Mouse (Mus musculus): ENCODE results near the gene Asap3. TPM values are rescaled to one million over a fixed set of nuclear protein-coding genes. Genes with fewer than 3 reads are reported as not detected.

The Asap3 gene
- polyA plus RNA-seq, 1 experiment from 2014 or later, result 6.4 TPM

DNA sequence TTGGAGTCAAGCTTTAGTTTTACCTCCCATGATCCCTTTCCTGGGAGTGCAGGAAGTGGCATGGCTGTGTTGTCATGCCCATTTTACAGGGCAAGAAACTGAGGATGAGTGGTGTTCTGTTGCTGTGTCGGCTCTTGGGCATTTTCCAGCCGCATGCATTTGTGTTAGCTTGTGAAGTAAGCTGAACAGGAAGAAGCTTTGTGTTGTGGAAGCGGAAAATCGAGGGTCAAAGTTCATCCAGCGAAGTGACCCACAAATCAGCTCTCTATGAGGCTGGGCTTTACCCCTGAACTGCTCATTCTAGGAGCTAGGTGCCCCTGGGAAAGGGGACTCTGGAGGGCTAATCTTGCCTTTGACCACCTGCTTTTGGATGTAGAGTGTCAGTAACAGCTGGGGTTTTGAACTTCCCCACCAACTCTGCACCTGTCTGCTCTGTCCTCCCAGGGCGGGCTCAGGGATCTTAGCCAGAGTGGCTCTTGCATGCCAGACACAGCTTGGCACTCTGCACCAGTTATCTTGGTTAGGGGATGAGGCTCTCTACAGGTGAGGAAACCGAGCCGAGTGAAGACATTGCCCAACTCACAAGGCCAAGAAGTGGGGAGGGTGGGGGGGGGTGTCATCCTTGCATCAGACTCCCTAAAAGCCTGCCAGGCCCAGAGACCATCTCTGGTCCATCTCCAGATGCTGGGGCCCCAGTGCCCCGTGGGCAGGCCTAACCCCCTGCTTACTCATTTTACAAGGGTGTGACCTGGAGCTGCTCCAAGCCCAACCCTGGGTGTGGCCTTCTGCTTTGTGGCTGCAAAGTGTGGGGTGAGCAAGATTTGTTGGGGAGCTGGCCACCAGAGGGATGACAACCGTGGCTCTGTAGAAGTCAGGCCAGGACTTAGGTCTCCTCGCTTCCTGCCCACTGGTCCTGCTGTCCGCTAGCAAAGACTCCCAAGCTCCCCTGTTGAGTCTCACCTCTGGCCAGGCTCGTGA, 31.7 kb upstream of the Asap3 start:
- H3K4me3 ChIP-seq (replicated peaks), result peak overlapping the region; percentile 82
- no peaks in the 10 kb centered on the region for H3K9me3 ChIP-seq
- H3K36me3 ChIP-seq (replicated peaks), result no peaks in the 10 kb centered on the region
- peaks cover 66% of the 10 kb centered on the region for H3K4me1 ChIP-seq
- 71% methylated on average over 13 of the region's 13 CpGs for WGBS
- no peak for ATAC-seq (ENCODE audit: low FRiP score)
- peak overlapping the region; percentile 75 for H3K9ac ChIP-seq
- no peak overlapping the region; the same call in 1 of the 2 replicates for H3K27ac ChIP-seq
- peak overlapping the region; percentile 99 for H3K4me2 ChIP-seq
- H3K27me3 ChIP-seq, result no peaks in the 10 kb centered on the region

DNA sequence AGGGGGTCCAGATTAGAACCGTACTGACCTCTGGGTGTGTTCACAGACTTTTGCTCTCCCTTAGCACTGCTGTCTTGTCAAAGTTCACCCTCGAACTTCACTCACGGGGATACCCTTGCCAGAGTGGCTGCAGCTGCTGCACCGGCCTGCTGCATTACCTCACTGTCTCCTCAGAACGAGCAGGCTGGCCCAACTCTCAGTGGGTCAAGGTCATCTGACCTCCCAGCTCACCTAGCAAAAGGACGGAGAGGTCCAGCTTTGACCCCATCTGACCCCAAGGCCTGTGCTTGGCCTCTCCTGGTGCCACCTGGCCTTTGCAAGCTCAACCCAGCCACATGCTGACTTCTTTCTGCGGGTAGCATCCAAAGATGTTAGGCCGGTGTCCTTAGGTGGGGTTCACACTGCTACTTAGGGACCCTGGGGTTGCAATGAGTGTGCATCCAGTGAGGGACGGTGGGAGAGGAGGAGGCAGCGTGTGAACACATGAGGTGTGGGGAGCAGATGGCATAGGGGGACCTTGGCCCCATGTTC, 30.1 kb upstream of the Asap3 start:
- Histone ChIP-seq H3K4me3 (replicated peaks) (no peak overlapping the region), H3K4me1 (peaks cover 79% of the 10 kb centered on the region), H3K9me3 (no peaks in the 10 kb centered on the region), H3K27me3 (no peaks in the 10 kb centered on the region), H3K27ac (peak overlapping the region; percentile 75; the same call in 1 of the 2 replicates), H3K4me2 (peak overlapping the region; percentile 10), H3K9ac (peak overlapping the region; percentile 25; the same call in 1 of the 2 replicates), H3K36me3 (replicated peaks) (no peaks in the 10 kb centered on the region)
- WGBS, result 83% methylated on average over 10 of the region's 10 CpGs
- ATAC-seq (ENCODE audit: low FRiP score), result no peak

DNA sequence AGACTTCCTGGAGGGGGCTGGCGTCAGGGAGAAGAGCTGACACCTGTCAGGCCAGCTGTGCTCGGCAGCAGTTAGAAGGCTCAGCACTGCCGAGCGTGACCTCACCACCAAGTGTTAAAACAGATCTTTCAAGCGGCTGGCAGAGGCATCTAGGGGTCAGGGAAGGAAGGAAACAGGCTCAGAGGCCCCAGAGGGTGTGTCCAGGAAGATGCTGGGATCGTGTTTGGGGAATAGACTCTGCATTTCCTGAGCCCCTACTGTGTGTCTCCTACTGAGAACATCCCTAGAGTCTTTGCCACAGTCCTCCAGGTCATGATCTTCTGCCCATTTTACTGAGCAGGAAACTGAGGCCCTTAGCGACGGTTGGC, 28.9 kb upstream of the Asap3 start:
- ATAC-seq (ENCODE audit: low FRiP score), result no peak
- Histone ChIP-seq H3K4me2 (peak overlapping the region; percentile 19), H3K9me3 (no peaks in the 10 kb centered on the region), H3K4me1 (peaks cover 78% of the 10 kb centered on the region), H3K27me3 (no peaks in the 10 kb centered on the region), H3K4me3 (replicated peaks) (no peak overlapping the region), H3K9ac (peak overlapping the region; percentile 5; the same call in 1 of the 2 replicates), H3K36me3 (replicated peaks) (no peaks in the 10 kb centered on the region), H3K27ac (peak overlapping the region; percentile 75)
- whole genome bisulfite sequencing, result 56% methylated on average over 8 of the region's 8 CpGs

DNA sequence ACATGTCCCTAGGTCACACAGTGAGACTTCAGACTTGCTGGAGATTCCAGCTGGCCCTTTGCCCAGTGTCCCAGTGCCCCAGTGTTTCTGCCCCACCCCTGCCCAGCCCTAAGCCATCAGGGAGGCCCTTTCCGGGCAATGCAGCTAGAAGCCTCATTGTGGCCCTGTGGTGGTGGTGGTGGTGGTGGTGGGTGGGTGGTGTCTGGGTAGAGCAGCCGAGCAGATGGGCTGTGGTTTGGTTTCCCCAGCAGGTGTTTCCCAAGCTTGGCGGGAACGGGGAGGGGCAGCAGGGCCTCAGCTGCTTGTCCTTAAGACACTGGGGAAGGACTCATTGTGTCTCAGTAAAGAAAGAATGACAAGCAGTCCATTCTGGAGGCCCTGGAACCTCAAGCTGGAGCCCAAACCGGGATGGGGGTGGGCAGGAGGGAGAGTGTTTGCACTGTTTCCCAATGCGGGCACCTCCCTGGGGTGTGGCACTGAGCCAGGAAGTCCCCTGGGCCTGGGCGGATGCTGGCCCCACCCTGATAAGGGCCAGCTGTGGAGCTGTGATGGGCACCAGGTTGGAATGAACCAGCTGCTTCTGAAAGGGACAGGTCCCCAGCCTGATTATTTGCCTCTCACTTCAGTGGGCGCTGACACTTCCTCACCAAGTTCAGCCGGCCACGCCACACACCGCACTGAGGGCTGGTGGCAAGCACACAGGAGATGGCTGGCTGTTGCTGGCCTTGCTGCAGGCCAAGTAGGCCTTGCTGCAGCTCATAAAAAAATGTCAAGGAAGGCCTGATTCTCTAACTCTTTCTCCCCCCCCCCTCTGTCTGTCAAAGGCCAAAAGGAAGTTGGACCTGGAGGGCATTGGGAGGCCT, 28.3 kb upstream of the Asap3 start:
- 46% methylated on average over 11 of the region's 11 CpGs for WGBS
- peak overlapping the region; percentile 19 for H3K4me2 ChIP-seq
- no peaks in the 10 kb centered on the region for H3K9me3 ChIP-seq
- H3K27ac ChIP-seq, result peak overlapping the region; percentile 75
- no peaks in the 10 kb centered on the region for H3K36me3 ChIP-seq (replicated peaks)
- no peak overlapping the region for H3K4me3 ChIP-seq (replicated peaks)
- H3K4me1 ChIP-seq, result peaks cover 72% of the 10 kb centered on the region
- no peak for ATAC-seq (ENCODE audit: low FRiP score)
- H3K9ac ChIP-seq, result peak overlapping the region; percentile 5; the same call in 1 of the 2 replicates
- no peaks in the 10 kb centered on the region for H3K27me3 ChIP-seq

DNA sequence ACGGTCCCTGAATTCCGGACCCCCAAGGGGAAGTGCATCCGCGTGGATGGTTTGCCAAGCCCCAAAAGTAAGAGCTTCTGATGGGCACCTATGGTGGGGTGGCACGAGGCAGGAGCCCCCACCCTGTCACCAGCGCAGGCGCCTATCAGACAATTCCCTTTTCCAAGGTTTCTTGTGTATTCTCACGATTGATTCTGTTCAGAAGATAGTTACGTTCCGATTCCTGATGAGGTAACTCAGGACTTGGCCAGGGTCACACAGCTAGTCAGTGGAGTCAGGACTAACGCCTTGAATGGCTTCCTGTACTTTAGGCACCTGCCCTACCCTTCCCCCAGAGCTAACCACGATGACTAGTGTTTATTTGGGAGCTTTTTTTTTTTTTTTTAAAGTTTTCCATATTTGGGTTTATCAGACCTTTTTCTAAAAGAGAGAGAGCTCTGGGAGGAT, 27.7 kb upstream of the Asap3 start:
- H3K27me3 ChIP-seq, result no peaks in the 10 kb centered on the region
- H3K36me3 ChIP-seq (replicated peaks), result 0 out of 2 replicates have a peak, but pooled peaks cover 4% of the 10 kb centered on the region
- H3K4me2 ChIP-seq, result no peak overlapping the region
- H3K9me3 ChIP-seq, result no peaks in the 10 kb centered on the region
- no peak for ATAC-seq (ENCODE audit: low FRiP score)
- no peak overlapping the region for H3K4me3 ChIP-seq (replicated peaks)
- peaks cover 66% of the 10 kb centered on the region for H3K4me1 ChIP-seq
- H3K27ac ChIP-seq, result peak overlapping the region; percentile 75
- no peak overlapping the region for H3K9ac ChIP-seq
- WGBS, result 88% methylated on average over 12 of the region's 12 CpGs

DNA sequence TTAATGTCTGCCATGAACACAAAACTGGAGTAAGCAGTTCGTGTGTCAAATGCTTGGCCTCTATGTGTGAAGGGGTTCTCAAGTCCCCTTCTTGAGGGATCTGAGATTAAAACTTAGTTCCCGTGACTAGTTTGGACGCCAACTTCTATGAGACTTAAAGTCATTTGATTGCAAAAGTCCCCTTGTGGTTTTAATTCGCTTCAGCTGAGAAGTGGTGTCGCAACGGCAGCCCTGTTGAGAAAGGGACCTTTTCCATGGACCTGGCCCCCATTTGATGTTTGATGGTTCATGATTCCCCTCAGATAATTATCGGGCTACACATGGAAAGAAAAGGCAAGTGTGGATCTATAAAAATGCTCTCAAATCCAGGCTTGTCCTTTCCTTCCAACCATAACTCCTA, 26.7 kb upstream of the Asap3 start:
- H3K27ac ChIP-seq, result no peak overlapping the region
- no peaks in the 10 kb centered on the region for H3K27me3 ChIP-seq
- ATAC-seq (ENCODE audit: low FRiP score), result no peak
- WGBS, result 89% methylated on average over 7 of the region's 7 CpGs
- no peak overlapping the region for H3K4me3 ChIP-seq (replicated peaks)
- no peak overlapping the region for H3K9ac ChIP-seq
- H3K4me2 ChIP-seq, result no peak overlapping the region
- H3K4me1 ChIP-seq, result peaks cover 56% of the 10 kb centered on the region
- H3K9me3 ChIP-seq, result no peaks in the 10 kb centered on the region
- H3K36me3 ChIP-seq (replicated peaks), result peaks cover 10% of the 10 kb centered on the region

DNA sequence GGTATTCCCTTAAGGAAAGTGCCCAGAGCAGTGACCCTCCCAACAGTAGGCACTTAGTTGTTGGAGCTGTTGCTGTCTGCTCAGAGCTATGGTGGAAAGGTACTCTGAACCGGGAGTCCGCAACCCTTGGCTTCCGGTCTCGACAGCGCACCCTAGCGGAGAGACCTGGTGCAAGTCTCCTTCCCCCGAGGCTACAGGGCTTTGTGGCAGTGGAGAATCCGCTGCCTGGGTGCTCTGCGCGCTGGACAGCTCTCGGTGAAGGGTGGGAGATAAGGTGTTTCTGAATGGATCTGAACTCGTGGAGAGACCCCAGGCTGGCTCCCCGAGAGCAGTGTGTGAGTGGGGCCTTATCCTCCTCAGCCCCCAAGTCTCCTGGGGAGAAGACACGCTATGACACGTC, 26.2 kb upstream of the Asap3 start:
- Histone ChIP-seq H3K9ac (peak overlapping the region; percentile 42; the same call in 1 of the 2 replicates), H3K36me3 (replicated peaks) (peaks cover 12% of the 10 kb centered on the region), H3K9me3 (no peaks in the 10 kb centered on the region), H3K4me1 (peaks cover 51% of the 10 kb centered on the region), H3K27me3 (no peaks in the 10 kb centered on the region), H3K4me2 (peak overlapping the region; percentile 49), H3K4me3 (replicated peaks) (peak overlapping the region; percentile 33), H3K27ac (peak overlapping the region; percentile 37; the same call in 1 of the 2 replicates)
- 5% methylated on average over 15 of the region's 15 CpGs for WGBS
- peak; percentile 34; the same call in 1 of the 2 replicates for ATAC-seq (ENCODE audit: low FRiP score)

DNA sequence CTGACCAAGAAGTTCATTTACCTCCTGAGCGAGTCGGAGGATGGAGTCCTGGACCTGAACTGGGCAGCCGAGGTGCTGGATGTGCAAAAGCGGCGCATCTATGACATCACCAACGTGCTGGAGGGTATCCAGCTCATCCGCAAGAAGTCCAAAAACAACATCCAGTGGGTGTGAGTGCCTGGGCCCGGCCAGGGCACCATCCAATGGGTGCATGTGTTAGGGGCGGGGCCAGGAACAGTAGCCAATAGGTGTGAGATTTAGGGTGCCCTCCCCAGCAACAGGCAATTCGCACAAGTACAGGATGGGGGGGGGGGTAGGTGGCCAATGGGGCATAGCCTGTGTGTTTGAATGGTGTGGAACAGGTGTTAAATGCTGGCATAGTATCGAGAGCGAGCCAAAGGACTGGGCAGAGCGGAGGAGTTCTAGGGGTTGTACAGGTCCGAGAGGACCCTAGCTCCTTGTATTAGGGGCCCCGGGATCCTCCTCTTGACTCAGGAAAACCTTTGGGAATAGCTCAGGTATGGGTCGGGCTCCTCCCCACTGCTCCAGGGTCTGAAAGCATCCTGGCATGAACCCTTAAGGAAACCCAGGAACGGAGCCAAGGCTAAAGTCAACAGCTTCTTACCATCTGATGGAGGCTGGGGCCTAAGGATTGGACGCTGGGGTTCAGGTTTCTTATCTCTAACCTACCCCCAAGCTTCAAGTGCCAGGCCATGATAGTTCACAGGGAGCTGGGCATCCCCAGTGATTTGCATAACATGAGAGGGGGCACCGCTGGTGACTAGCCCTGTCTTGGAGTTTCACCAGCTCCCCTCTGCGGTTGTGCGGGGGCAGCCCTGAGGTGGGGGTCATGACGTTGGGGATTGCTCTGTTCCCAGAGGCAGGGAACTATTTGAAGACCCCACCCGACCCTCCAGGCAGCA, 25.5 kb upstream of the Asap3 start:
- peak; percentile 59; the same call in 1 of the 2 replicates for ATAC-seq (ENCODE audit: low FRiP score)
- Histone ChIP-seq H3K36me3 (replicated peaks) (peaks cover 12% of the 10 kb centered on the region), H3K4me1 (peaks cover 45% of the 10 kb centered on the region), H3K9me3 (no peaks in the 10 kb centered on the region), H3K9ac (peak overlapping the region; percentile 42; the same call in 1 of the 2 replicates), H3K4me2 (peak overlapping the region; percentile 49), H3K27me3 (no peaks in the 10 kb centered on the region), H3K4me3 (replicated peaks) (peak overlapping the region; percentile 33), H3K27ac (peak overlapping the region; percentile 37; the same call in 1 of the 2 replicates)
- 16% methylated on average over 23 of the region's 23 CpGs for WGBS

DNA sequence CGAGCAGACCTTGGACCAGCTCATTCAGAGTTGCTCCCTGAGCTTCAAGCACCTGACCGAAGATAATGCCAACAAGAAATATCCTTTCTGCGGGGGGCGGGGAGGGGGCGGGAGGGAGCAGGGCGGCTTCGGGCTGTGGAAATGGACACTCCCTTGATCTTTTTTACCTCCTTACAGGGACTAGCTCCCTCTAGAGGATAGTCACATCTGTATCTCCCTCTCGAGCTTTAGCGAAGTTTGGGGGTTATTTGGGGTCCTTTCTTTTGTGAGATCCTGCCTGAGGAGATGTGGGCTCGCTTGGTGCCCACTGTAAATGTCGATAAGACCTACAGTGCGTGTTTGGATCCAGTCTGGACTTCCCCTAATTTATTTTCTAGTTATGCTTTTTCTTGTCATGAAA, 24.8 kb upstream of the Asap3 start:
- H3K4me2 ChIP-seq, result peak overlapping the region; percentile 49; the same call in 1 of the 2 replicates
- H3K9me3 ChIP-seq, result no peaks in the 10 kb centered on the region
- peaks cover 38% of the 10 kb centered on the region for H3K4me1 ChIP-seq
- no peak overlapping the region for H3K4me3 ChIP-seq (replicated peaks)
- WGBS, result 33% methylated on average over 12 of the region's 12 CpGs
- no peak overlapping the region; the same call in 1 of the 2 replicates for H3K27ac ChIP-seq
- no peak overlapping the region for H3K9ac ChIP-seq
- ATAC-seq (ENCODE audit: low FRiP score), result no peak
- H3K27me3 ChIP-seq, result no peaks in the 10 kb centered on the region
- peaks cover 15% of the 10 kb centered on the region for H3K36me3 ChIP-seq (replicated peaks)

DNA sequence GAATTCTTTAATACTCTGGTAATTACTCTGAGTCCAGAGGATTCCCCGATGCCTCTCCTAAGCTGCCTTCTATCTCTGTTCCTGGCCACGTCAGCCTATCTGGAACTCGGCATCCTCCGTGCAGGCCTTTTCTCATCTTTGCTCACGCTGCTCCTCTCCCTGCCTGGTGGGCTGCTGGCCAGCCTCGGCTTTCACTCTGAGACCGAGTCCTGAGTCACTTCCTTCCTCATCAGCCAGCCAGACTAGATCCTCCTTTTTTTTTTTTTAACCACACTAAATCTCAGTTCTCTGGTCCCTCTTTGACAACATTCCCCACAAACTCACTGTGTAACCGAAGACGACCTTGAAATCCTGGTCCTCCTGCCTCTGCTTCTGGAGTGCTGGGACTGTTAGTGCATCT, 20.8 kb upstream of the Asap3 start:
- Histone ChIP-seq H3K9ac (no peak overlapping the region), H3K27me3 (no peaks in the 10 kb centered on the region), H3K4me2 (no peak overlapping the region), H3K4me1 (peaks cover 12% of the 10 kb centered on the region), H3K36me3 (replicated peaks) (peaks cover 49% of the 10 kb centered on the region), H3K9me3 (no peaks in the 10 kb centered on the region), H3K27ac (no peak overlapping the region), H3K4me3 (replicated peaks) (no peak overlapping the region)
- 87% methylated on average over 9 of the region's 9 CpGs for WGBS
- ATAC-seq (ENCODE audit: low FRiP score), result no peak

DNA sequence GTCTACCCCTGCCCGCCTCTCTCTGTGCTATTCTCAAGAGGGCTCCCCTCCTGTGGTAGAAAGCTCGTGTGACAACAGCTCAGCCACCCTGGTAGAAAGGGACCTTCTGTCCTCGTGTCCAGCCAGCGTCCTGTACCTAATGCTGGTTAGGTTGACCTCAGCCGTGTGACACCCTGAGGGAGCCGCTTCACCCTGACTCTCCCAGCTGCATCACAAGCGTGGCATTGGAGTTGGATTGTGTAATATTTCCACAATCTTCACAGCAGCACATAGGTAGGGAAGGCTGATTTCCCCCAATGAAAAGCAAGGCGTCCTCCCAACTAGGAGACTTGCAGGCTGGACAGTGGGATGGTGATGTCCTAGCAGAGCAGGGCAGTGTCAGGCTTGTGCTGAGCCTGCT, 19.9 kb upstream of the Asap3 start:
- Histone ChIP-seq H3K27me3 (no peaks in the 10 kb centered on the region), H3K4me2 (no peak overlapping the region), H3K4me1 (0 out of 2 replicates have a peak, but pooled peaks cover 4% of the 10 kb centered on the region), H3K36me3 (replicated peaks) (peaks cover 56% of the 10 kb centered on the region), H3K4me3 (replicated peaks) (no peak overlapping the region), H3K9me3 (no peaks in the 10 kb centered on the region), H3K9ac (no peak overlapping the region), H3K27ac (no peak overlapping the region)
- ATAC-seq (ENCODE audit: low FRiP score), result no peak
- 90% methylated on average over 8 of the region's 8 CpGs for WGBS
